Mouse (Mus musculus) liver, embryonic 11.5 days (tissue): ENCODE results near the gene Ly6g5b. TPM values are rescaled to one million over a fixed set of nuclear protein-coding genes. Genes with fewer than 3 reads are reported as not detected.
A peak's percentile ranks its signal among the peaks of the same experiment; 100 is the strongest.

Source experiments
- ATAC-seq: fragments of 200-750 bp; cut with Nextera tagmentation; replicated peaks from 2 replicates; pipeline ENCODE4 v1.8.0; 2017; ENCODE audit warnings: moderate number of reproducible peaks, mild to moderate bottlenecking, moderate TSS enrichment, moderate library complexity; ENCODE audit not compliant: low FRiP score
- DNase-seq: peaks from one replicate; pipeline ENCODE4 v3.0.0-alpha.2; 2017; ENCODE audit warnings: low spot score
- H3K27ac ChIP-seq: fragments of 300-500 bp; sonication (generic); 2 replicates; pipeline ENCODE4 v1.5.1; 2014; ENCODE audit warnings: mild to moderate bottlenecking, low read depth, low read length, control low read depth
- H3K27me3 ChIP-seq: fragments of 300-500 bp; sonication (generic); replicated peaks from 2 replicates; pipeline ENCODE4 v1.6.1; 2014; ENCODE audit warnings: low read length, mixed read lengths; ENCODE audit not compliant: control insufficient read depth, insufficient read depth
- H3K36me3 ChIP-seq: fragments of 300-500 bp; sonication (generic); 2 replicates; pipeline ENCODE4 v1.6.1; 2014; ENCODE audit warnings: mild to moderate bottlenecking, low read length, moderate library complexity, mixed read lengths; ENCODE audit not compliant: control insufficient read depth, insufficient read depth
- H3K4me1 ChIP-seq: fragments of 300-500 bp; sonication (generic); replicated peaks from 2 replicates; pipeline ENCODE4 v1.6.1; 2014; ENCODE audit warnings: low read length, mixed read lengths; ENCODE audit not compliant: control insufficient read depth, insufficient read depth
- H3K4me2 ChIP-seq: fragments of 300-500 bp; sonication (generic); 2 replicates; pipeline ENCODE4 v1.6.1; 2014; ENCODE audit warnings: mild to moderate bottlenecking, control low read depth, moderate library complexity
- H3K4me3 ChIP-seq: fragments of 300-500 bp; sonication (generic); 2 replicates; pipeline ENCODE4 v1.5.1; 2014; ENCODE audit warnings: low read depth, low read length, control low read depth
- H3K9ac ChIP-seq: fragments of 300-500 bp; sonication (generic); 2 replicates; pipeline ENCODE4 v1.6.1; 2014; ENCODE audit warnings: low read depth, low read length, control low read depth
- H3K9me3 ChIP-seq: fragments of 300-500 bp; sonication (generic); 2 replicates; pipeline ENCODE4 v1.6.1; 2016; ENCODE audit warnings: low read length, inconsistent platforms, mixed read lengths; ENCODE audit not compliant: control insufficient read depth
- WGBS: fragments of 180-500 bp; shearing (Covaris S2); extraction: QIAGEN DNeasy Blood & Tissue Kit; methylation state at CpG from one replicate; pipeline ENCODE4 v1.1.7; 2014; 5-methylcytosine and 5-hydroxymethylcytosine counted together
- polyA plus RNA-seq: library from polyadenylated mRNA; unstranded; fragments of >200 nt; fragmentation: Nextera tagmentation; extraction: Ambion mirVana; gene quantifications from 2 replicates; pipeline ENCODE4 v1.2.1, GENCODE M21; 2014

The Ly6g5b gene
- polyA plus RNA-seq, 1 experiment from 2014 or later, result 0.89 TPM

DNA sequence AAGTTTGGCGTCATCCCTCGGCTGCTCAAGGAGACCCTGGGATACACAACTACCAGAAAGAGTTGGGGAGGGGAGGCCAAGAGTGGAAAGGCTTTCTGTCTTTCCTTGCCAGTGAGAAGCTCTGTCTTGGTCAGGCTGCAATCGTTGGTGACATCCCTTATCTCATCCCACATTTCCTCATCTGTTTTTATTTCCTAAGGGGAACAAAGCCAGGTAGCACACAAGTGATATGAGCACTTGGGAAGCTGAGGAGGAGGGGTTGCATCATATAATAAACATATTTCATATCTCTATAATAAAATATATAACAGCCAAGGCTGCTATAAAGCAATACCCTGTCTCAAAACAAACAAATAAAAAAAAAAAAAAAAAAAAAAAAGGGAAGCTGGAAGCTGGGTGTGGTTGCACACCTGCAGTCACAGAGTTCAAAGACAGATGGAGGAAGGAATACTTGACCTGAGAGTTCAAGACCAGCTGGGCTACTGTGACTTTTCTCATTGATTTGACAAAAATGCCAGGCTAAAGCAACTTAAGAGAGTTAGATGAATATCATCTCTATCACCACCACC is 31.2 kb downstream of the Ly6g5b start:
- no peaks in the 10 kb centered on the region for H3K27me3 ChIP-seq
- peaks cover 24% of the 10 kb centered on the region for H3K4me1 ChIP-seq
- ATAC-seq (no peak), DNase-seq (no peak)
- H3K27ac ChIP-seq, result no peak overlapping the region
- no peaks in the 10 kb centered on the region for H3K36me3 ChIP-seq
- H3K9ac ChIP-seq, result peak overlapping the region; percentile 10; the same call in 1 of the 2 replicates
- no peak overlapping the region for H3K4me2 ChIP-seq
- H3K9me3 ChIP-seq, result no peaks in the 10 kb centered on the region
- no peak overlapping the region for H3K4me3 ChIP-seq
- 60% methylated on average over 3 of the region's 3 CpGs for WGBS

DNA sequence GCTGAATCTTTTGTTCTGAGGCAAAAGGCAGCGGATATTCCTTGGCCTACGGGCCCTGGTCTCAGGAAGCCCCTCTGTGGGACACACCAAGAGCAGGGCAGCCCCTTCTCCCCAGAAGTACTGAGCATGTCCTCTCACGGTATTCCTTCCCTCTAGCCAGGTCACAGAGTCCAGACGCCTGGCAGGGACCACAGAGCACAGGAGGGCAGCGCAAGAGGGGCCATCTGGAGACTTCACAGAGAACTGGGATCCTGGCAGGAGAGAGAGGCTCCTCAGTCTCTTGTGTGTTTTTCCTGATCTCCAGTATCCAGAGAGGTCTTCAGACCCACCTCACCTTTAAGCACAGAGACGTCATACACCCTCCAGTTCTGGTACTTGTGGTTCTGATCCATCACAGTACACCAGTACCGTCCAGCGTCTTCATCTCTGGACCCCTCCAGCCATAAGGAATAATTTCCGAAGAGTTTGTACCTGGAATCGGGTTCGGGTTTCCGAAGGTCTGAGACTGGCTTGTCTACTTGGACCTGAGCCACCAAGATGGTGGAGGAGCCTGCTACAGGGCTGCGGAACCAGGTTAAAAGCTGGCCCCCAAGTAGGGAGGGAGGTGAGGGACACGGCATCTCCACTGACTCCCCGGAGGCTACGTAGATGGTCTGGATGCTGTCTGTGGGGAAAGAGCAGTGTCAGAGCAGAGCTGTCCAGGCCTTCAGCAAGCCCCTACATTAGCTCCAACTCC is 32.2 kb downstream of the Ly6g5b start:
- WGBS, result 84% methylated on average over 16 of the region's 16 CpGs
- Histone ChIP-seq H3K36me3 (no peaks in the 10 kb centered on the region), H3K27me3 (0 out of 2 replicates have a peak, but pooled peaks cover 3% of the 10 kb centered on the region), H3K9ac (peak overlapping the region; percentile 15; the same call in 1 of the 2 replicates), H3K9me3 (no peaks in the 10 kb centered on the region), H3K27ac (no peak overlapping the region), H3K4me3 (no peak overlapping the region), H3K4me2 (no peak overlapping the region), H3K4me1 (peaks cover 24% of the 10 kb centered on the region)
- DNase-seq, result no peak
- ATAC-seq, result no peak

DNA sequence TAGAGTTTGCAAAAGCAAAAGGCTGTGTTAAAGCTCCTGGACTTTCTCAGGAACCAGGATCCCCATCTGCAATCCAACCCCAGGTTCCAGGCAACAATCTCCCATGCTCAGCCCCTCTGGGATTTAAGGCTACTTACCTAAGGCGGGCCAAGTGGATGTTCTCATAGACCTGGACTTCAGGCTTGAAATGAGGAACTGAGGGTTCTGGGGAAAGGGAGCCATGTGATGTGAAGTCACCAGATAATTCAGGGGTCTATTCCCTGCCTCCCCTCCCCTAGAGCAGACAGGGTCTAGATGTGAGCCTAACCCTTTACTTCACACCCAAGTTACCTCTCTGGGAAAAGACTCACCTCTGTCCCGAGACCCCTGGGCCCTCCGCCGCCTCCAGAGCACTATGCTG is 34.5 kb downstream of the Ly6g5b start:
- Histone ChIP-seq H3K9ac (peak overlapping the region; percentile 61; the same call in 1 of the 2 replicates), H3K4me2 (peak overlapping the region; percentile 64), H3K4me3 (no peak overlapping the region), H3K27me3 (0 out of 2 replicates have a peak, but pooled peaks cover 3% of the 10 kb centered on the region), H3K4me1 (peaks cover 26% of the 10 kb centered on the region), H3K27ac (peak overlapping the region; percentile 74), H3K9me3 (no peaks in the 10 kb centered on the region), H3K36me3 (no peaks in the 10 kb centered on the region)
- no peak for ATAC-seq
- 84% methylated on average over 4 of the region's 4 CpGs for WGBS
- no peak for DNase-seq

DNA sequence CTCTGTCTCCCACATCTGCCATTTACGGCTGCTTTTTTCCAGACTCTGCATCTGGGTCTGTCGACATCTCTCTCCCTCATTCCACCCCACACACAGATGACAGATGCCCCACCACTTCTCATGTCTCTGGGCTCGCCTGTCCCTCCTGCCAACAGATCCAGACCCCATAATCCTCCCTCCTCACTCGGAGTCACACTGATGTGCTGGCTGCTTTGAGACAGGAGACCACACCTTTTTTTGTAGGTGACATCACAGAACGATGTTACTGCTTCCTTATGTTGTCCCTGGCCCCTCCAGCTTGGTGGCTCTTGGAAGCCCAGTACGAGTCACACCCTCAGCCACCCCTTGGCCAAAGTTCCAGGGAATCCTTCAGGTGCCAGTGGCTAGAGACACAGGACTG is 35.0 kb downstream of the Ly6g5b start:
- peak overlapping the region; percentile 74 for H3K27ac ChIP-seq
- H3K4me2 ChIP-seq, result peak overlapping the region; percentile 64
- ATAC-seq (peak; percentile 44), DNase-seq (no peak)
- H3K36me3 ChIP-seq, result no peaks in the 10 kb centered on the region
- H3K9ac ChIP-seq, result peak overlapping the region; percentile 61
- no peaks in the 10 kb centered on the region for H3K9me3 ChIP-seq
- H3K4me3 ChIP-seq, result peak overlapping the region; percentile 26
- WGBS, result 29% methylated on average over 6 of the region's 6 CpGs
- 0 out of 2 replicates have a peak, but pooled peaks cover 3% of the 10 kb centered on the region for H3K27me3 ChIP-seq
- peaks cover 22% of the 10 kb centered on the region for H3K4me1 ChIP-seq

- peak overlapping the region; percentile 26 for H3K4me3 ChIP-seq
Measured at GRCm38 (mm10) chr17:35079778-35080177, 35.5 kb downstream of the Ly6g5b start.

DNA sequence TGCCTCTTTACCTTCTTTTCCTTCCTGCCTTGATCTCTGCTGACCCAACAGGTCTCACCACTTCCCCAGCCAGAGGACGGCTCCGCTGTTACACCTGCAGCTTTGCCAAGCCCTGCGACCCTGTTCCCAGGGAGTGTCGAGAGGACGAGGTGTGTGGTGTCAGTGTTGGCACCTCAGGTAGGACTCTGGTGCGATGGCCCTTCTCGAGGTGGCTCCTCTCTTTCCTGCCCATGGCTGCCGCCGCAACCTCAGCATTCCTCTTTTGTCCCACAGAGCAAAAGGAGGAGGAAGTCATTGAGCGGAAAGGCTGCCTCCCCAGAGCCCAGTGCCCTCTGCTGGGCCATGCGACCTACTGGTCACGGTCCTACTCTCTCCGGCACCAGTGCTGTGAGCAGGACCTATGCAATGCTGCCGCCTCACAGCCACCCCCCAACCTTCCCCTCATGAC is 37.4 kb downstream of the Ly6g5b start, which contains the start of gene Ly6g6d:
TSS of gene Ly6g6d (minus strand) at position 280 of the 448 bp plus-strand sequence.
- ATAC-seq, result no peak
- peaks cover 7% of the 10 kb centered on the region; the same call in 1 of the 2 replicates for H3K27me3 ChIP-seq
- H3K4me2 ChIP-seq, result peak within 1 kb of the TSS; percentile 28; the same call in 1 of the 2 replicates
- H3K9me3 ChIP-seq, result no peaks in the 10 kb centered on the region
- 17% methylated on average over 14 of the region's 14 CpGs for WGBS
- no peaks in the 10 kb centered on the region for H3K36me3 ChIP-seq
- H3K27ac ChIP-seq, result 0 out of 2 replicates have a peak within 1 kb of the TSS, but pooled peaks have one; percentile 0
- H3K4me3 ChIP-seq, result no peak within 1 kb of the TSS
- H3K9ac ChIP-seq, result no peak within 1 kb of the TSS; the same call in 1 of the 2 replicates
- peaks cover 26% of the 10 kb centered on the region for H3K4me1 ChIP-seq
- DNase-seq, result no peak

More at GRCm38 (mm10) chr17:35079778-35080177, 35.5 kb downstream of the Ly6g5b start:
- peak overlapping the region; percentile 74 for H3K27ac ChIP-seq
- no peak for DNase-seq
- peak; percentile 95 for ATAC-seq
- 0 out of 2 replicates have a peak, but pooled peaks cover 3% of the 10 kb centered on the region for H3K27me3 ChIP-seq
- no peaks in the 10 kb centered on the region for H3K36me3 ChIP-seq
- H3K9me3 ChIP-seq, result no peaks in the 10 kb centered on the region
- H3K4me2 ChIP-seq, result peak overlapping the region; percentile 64
- WGBS, result 12% methylated on average over 9 of the region's 9 CpGs
- peak overlapping the region; percentile 61 for H3K9ac ChIP-seq
- peaks cover 22% of the 10 kb centered on the region for H3K4me1 ChIP-seq

DNA sequence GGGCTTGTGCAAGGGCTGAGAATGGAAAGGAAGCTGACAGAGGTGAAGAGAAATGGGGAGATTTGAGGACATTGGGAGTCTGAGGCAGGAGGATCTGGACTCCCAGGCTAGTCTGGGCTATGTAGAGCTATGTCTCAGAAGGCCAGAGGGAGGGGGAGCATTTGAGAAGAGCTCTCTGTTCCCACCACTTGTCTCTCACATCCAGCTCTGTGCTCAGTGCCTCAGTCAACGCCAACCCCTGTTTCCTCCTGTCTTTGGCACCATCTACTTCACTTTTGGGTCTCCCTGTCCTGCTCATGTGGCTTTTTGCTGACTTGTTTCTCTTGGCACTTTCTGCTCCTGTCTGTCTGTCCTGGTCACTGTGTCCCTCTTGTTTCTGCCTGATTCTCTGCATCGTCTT is 37.9 kb downstream of the Ly6g5b start:
- ATAC-seq, result no peak
- H3K4me2 ChIP-seq, result peak overlapping the region; percentile 28; the same call in 1 of the 2 replicates
- no peaks in the 10 kb centered on the region for H3K36me3 ChIP-seq
- peaks cover 26% of the 10 kb centered on the region for H3K4me1 ChIP-seq
- H3K4me3 ChIP-seq, result no peak overlapping the region
- WGBS, result 40% methylated on average over 2 of the region's 2 CpGs
- DNase-seq, result no peak
- no peak overlapping the region for H3K27ac ChIP-seq
- no peaks in the 10 kb centered on the region for H3K9me3 ChIP-seq
- H3K27me3 ChIP-seq, result peaks cover 7% of the 10 kb centered on the region; the same call in 1 of the 2 replicates
- no peak overlapping the region for H3K9ac ChIP-seq

- 40% methylated on average over 10 of the region's 10 CpGs for WGBS
- Histone ChIP-seq H3K4me3 (no peak within 1 kb of the TSS), H3K4me1 (peaks cover 26% of the 10 kb centered on the region), H3K4me2 (peak within 1 kb of the TSS; percentile 28; the same call in 1 of the 2 replicates), H3K27ac (no peak within 1 kb of the TSS), H3K9me3 (no peaks in the 10 kb centered on the region), H3K36me3 (no peaks in the 10 kb centered on the region), H3K9ac (no peak within 1 kb of the TSS; the same call in 1 of the 2 replicates), H3K27me3 (peaks cover 11% of the 10 kb centered on the region; the same call in 1 of the 2 replicates)
- ATAC-seq (no peak), DNase-seq (no peak)
Measured at GRCm38 (mm10) chr17:35076507-35077176, 38.6 kb downstream of the Ly6g5b start, which contains the start of gene Ly6g6e. TSS of gene Ly6g6e (plus strand) at chr17:35076902.
